In the genomic region with DNA sequence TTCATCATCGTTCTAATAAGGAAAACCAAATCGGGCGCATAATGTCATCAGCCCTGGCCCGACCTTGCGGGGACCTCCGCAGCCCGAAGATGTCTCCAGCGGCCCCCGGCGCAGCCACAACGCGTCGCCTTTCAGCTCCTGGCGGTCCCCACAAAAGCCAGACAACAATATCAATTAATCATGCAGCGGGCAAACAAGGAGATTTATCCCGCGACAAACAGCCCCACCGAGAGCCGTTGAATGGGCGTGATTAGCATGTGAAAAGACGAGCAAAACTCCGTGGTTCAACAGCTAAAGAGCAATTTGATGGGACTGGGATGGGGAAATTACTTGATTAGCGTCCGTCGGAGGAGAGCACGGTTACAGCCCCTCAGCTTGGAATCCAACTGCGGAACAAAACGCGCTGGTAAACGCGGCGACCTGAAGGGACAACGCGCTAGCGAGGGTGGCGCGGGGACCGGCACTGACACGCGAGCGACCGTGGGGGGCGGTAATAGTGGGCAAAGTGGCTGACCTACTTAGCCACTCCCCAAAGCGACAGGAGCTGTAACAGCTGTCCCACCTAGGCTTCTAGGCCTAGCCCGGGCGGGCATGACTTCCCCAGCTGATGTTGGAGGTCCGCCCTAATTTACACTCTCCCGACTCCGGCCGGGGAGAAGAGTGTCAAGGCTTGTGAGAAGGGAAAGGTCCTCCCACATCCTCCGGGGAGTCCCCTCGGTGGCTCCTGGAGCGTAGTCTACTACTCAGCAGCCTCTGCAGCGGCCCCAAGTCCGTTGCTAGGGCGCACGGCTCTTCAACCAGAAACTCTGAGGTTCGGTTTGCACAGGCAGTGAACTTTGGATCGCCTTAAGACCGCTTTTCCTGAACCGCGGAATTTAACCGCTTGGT, we compare ENCODE assay signal across 8 mouse cellular contexts. TPM values are rescaled to one million over a fixed set of nuclear protein-coding genes. Genes with fewer than 3 reads are reported as not detected.
DNase-seq lines count a peak whose midpoint lies in the region; ATAC-seq and TF ChIP-seq lines count a peak whose summit lies in the region.

No protein-coding gene starts in this region.

- no peak overlapping the region for H3K27ac ChIP-seq in heart, embryonic 10.5 days
- no peak overlapping the region for H3K27ac ChIP-seq in kidney, adult 2 months (ENCODE audit: insufficient read depth, low read depth, low read length)

- no peak for TF ChIP-seq CTCF in kidney, adult 2 months (conservative IDR thresholded peaks at IDR 0.05; ENCODE audit: insufficient read depth, insufficient read length, low read depth, low read length)

- whole genome bisulfite sequencing in heart, embryonic 10.5 days = under 1% methylated on average over 63 of the region's 63 CpGs
- 3% methylated on average over 63 of the region's 63 CpGs for WGBS in kidney, adult 2 months

- peak; percentile 33 for ATAC-seq in megakaryocyte progenitor cell, adult 5-6 weeks (replicated peaks; ENCODE audit: poor library complexity)

- DNase-seq in heart, adult 11 months = peak; percentile 85
- no peak for DNase-seq in heart, postnatal 25 days (ENCODE audit: low spot score)
- DNase-seq in adrenal gland, postnatal 25 days = peak; percentile 11
- DNase-seq in heart, embryonic 10.5 days (ENCODE audit: low spot score) = no peak
- DNase-seq in kidney, adult 2 months = peak; percentile 64
- no peak for DNase-seq in urinary bladder, postnatal 10 days (ENCODE audit: low spot score)
- DNase-seq in urinary bladder, postnatal 14 days (ENCODE audit: low spot score) = no peak

- peaks cover 96% of the 10 kb centered on the region for H3K27me3 ChIP-seq in heart, embryonic 10.5 days (ENCODE audit: insufficient read depth, poor library complexity, severe bottlenecking)
- peaks cover 12% of the 10 kb centered on the region for H3K27me3 ChIP-seq in kidney, adult 2 months (replicated peaks; ENCODE audit: control insufficient read depth, insufficient read depth, low read length)

- H3K9me3 ChIP-seq in heart, embryonic 10.5 days = no peaks in the 10 kb centered on the region

- intact Hi-C loops in heart, postnatal 25 days (cut with DNase I) = loop anchor here (5.0 to 10.0 kb wide), 2 partner anchors 253 to 350 kb away; a partner anchor contains a TSS

- peaks cover 30% of the 10 kb centered on the region for H3K4me1 ChIP-seq in heart, embryonic 10.5 days
- H3K4me1 ChIP-seq in kidney, adult 2 months (ENCODE audit: control insufficient read depth, insufficient read depth, low read length) = no peaks in the 10 kb centered on the region

- H3K36me3 ChIP-seq in heart, embryonic 10.5 days = no peaks in the 10 kb centered on the region
- H3K36me3 ChIP-seq in kidney, adult 2 months (ENCODE audit: control insufficient read depth, insufficient read depth, low read length) = no peaks in the 10 kb centered on the region

- H3K4me3 ChIP-seq in heart, embryonic 10.5 days = peak overlapping the region; percentile 54
- H3K4me3 ChIP-seq in kidney, adult 2 months (ENCODE audit: insufficient read depth, low read depth, low read length) = 0 out of 2 replicates have a peak overlapping the region, but pooled peaks have one; percentile 4

- no peak for TF ChIP-seq POLR2A in kidney, adult 2 months (IDR thresholded peaks at IDR 0.05; ENCODE audit: low read depth, low read length)

RNA-seq across cellular contexts. Expression of a gene that starts 21.1 kb away (rescaled TPM):
- total RNA-seq in heart, postnatal 25 days (2021) = 10 to 100 TPM; 74.7 to 84.6 TPM
- 42.9 and 51.9 TPM in 2 replicates for total RNA-seq in adrenal gland, postnatal 25 days (2021)
- 18.7 and 20.8 TPM in 2 replicates for polyA plus RNA-seq in heart, embryonic 10.5 days (2016; fragmentation: Nextera tagmentation; extraction: Ambion mirVana)
- 7.7 and 11.5 TPM in 2 replicates for polyA plus RNA-seq in kidney, adult 2 months (2012; rRNA removed)
- total RNA-seq in megakaryocyte progenitor cell, adult 5-6 weeks (2015) = 22.6 and 35.2 TPM in 2 replicates
- total RNA-seq in megakaryocyte progenitor cell, adult 5-6 weeks (2017) = 21.2 and 34.6 TPM in 2 replicates

Comparison
In these comparisons a context has a peak if more than half of its experiments do, and no peak if none do; other contexts are left out.
1. DNase-seq: peak in heart, adult 11 months (single experiment), adrenal gland, postnatal 25 days (single experiment) and kidney, adult 2 months (single experiment); none in heart, postnatal 25 days (single experiment), heart, embryonic 10.5 days (single experiment), urinary bladder, postnatal 10 days (single experiment) and urinary bladder, postnatal 14 days (single experiment).